22 mouse cellular contexts compared by ENCODE assay signal in genomic region chr2:33771388-33771787, GRCm38 (mm10).
DNase-seq lines count a peak whose midpoint lies in the region; ATAC-seq and TF ChIP-seq lines count a peak whose summit lies in the region.
"Had no signal": no experiment of that assay in that cellular context is flagged by ENCODE, and none has a peak within 500 bp of the region (broad histone marks: within the 10 kb centered on the region; RNA-seq: fewer than 3 reads in every experiment).

No protein-coding gene starts in this region.

- H3K9ac ChIP-seq in forebrain, embryonic 14.5 days (ENCODE audit: low read length) = no peak overlapping the region
- no peak overlapping the region for H3K9ac ChIP-seq in midbrain, embryonic 13.5 days (replicated peaks)
- no peak overlapping the region for H3K9ac ChIP-seq in midbrain, embryonic 15.5 days
- no peak overlapping the region for H3K9ac ChIP-seq in forebrain, postnatal 0 days
- H3K9ac ChIP-seq: heart, embryonic 12.5 days; heart, embryonic 15.5 days; hindbrain, embryonic 15.5 days had no signal

- H3K4me1 ChIP-seq in forebrain, embryonic 14.5 days (ENCODE audit: control insufficient read depth, insufficient read depth, low read length) = peaks cover 9% of the 10 kb centered on the region
- H3K4me1 ChIP-seq in forebrain, embryonic 10.5 days = peaks cover 37% of the 10 kb centered on the region
- H3K4me1 ChIP-seq in midbrain, embryonic 13.5 days (replicated peaks) = peaks cover 43% of the 10 kb centered on the region
- H3K4me1 ChIP-seq in midbrain, embryonic 15.5 days = peaks cover 28% of the 10 kb centered on the region
- peaks cover 7% of the 10 kb centered on the region for H3K4me1 ChIP-seq in forebrain, postnatal 0 days (ENCODE audit: insufficient read depth)

- H3K27me3 ChIP-seq in forebrain, embryonic 14.5 days (replicated peaks; ENCODE audit: control insufficient read depth, insufficient read depth, low read length) = no peaks in the 10 kb centered on the region
- H3K27me3 ChIP-seq in forebrain, embryonic 10.5 days (ENCODE audit: poor library complexity, severe bottlenecking) = no peaks in the 10 kb centered on the region
- H3K27me3 ChIP-seq in midbrain, embryonic 13.5 days = no peaks in the 10 kb centered on the region
- H3K27me3 ChIP-seq in midbrain, embryonic 15.5 days (replicated peaks) = no peaks in the 10 kb centered on the region
- no peaks in the 10 kb centered on the region for H3K27me3 ChIP-seq in forebrain, postnatal 0 days (ENCODE audit: insufficient read depth, low read length)
- H3K27me3 ChIP-seq: CH12.LX; heart, embryonic 12.5 days; heart, embryonic 15.5 days; hindbrain, embryonic 15.5 days had no signal

- no peak for TF ChIP-seq CTCF in forebrain, postnatal 0 days (IDR thresholded peaks at IDR 0.05; ENCODE audit: low read depth)

- DNase-seq in forebrain, embryonic 14.5 days (ENCODE audit: low spot score) = no peak
- DNase-seq in forebrain, embryonic 10.5 days (ENCODE audit: extremely low spot score, low spot score) = no peak
- peak; percentile 47 for DNase-seq in forebrain, postnatal 0 days
- DNase-seq in layer of hippocampus, adult 11-12 months (ENCODE audit: low spot score) = no peak
- DNase-seq: adrenal gland, adult 2 months; adrenal gland, postnatal 25 days; B cell, adult 2 months; cerebellum, adult 18-20 months; cerebellum, adult 9-10 months; cerebellum, postnatal 14 days; gastrocnemius, postnatal 25 days; heart, adult 18-20 months; heart, postnatal 10 days; heart, postnatal 36 days had no signal

- H3K9me3 ChIP-seq in forebrain, embryonic 14.5 days (replicated peaks; ENCODE audit: control insufficient read depth, low read length) = no peaks in the 10 kb centered on the region
- H3K9me3 ChIP-seq in forebrain, embryonic 10.5 days = no peaks in the 10 kb centered on the region
- H3K9me3 ChIP-seq in midbrain, embryonic 13.5 days = no peaks in the 10 kb centered on the region
- H3K9me3 ChIP-seq in midbrain, embryonic 15.5 days = no peaks in the 10 kb centered on the region
- H3K9me3 ChIP-seq in forebrain, postnatal 0 days (ENCODE audit: low read length) = no peaks in the 10 kb centered on the region
- H3K9me3 ChIP-seq: G1E; heart, embryonic 15.5 days; hindbrain, embryonic 15.5 days had no signal

- H3K36me3 ChIP-seq in forebrain, embryonic 14.5 days (ENCODE audit: control insufficient read depth, insufficient read depth, low read length) = peaks cover 14% of the 10 kb centered on the region
- peaks cover 11% of the 10 kb centered on the region for H3K36me3 ChIP-seq in forebrain, embryonic 10.5 days (replicated peaks)
- peaks cover 10% of the 10 kb centered on the region for H3K36me3 ChIP-seq in midbrain, embryonic 13.5 days
- H3K36me3 ChIP-seq in midbrain, embryonic 15.5 days (replicated peaks) = no peaks in the 10 kb centered on the region
- peaks cover 8% of the 10 kb centered on the region; the same call in 1 of the 2 replicates for H3K36me3 ChIP-seq in forebrain, postnatal 0 days (ENCODE audit: insufficient read depth)
- H3K36me3 ChIP-seq: heart, embryonic 15.5 days; hindbrain, embryonic 15.5 days had no signal

- peak; percentile 56 for ATAC-seq in forebrain, embryonic 14.5 days
- ATAC-seq in midbrain, embryonic 13.5 days = no peak
- no peak for ATAC-seq in midbrain, embryonic 15.5 days (replicated peaks)
- ATAC-seq in forebrain, postnatal 0 days = peak; percentile 68; the same call in 1 of the 2 replicates
- ATAC-seq: intestine, postnatal 0 days had no signal

- no peak overlapping the region for H3K4me2 ChIP-seq in forebrain, embryonic 14.5 days (ENCODE audit: low read length)
- H3K4me2 ChIP-seq in midbrain, embryonic 13.5 days (replicated peaks) = no peak overlapping the region
- H3K4me2 ChIP-seq in midbrain, embryonic 15.5 days = no peak overlapping the region
- H3K4me2 ChIP-seq in forebrain, postnatal 0 days (ENCODE audit: low read depth) = no peak overlapping the region
- H3K4me2 ChIP-seq: heart, embryonic 12.5 days; heart, embryonic 15.5 days; hindbrain, embryonic 15.5 days had no signal

- H3K4me3 ChIP-seq in forebrain, embryonic 14.5 days (ENCODE audit: low read depth, low read length) = no peak overlapping the region
- H3K4me3 ChIP-seq in forebrain, embryonic 10.5 days = no peak overlapping the region
- no peak overlapping the region for H3K4me3 ChIP-seq in midbrain, embryonic 13.5 days (replicated peaks)
- H3K4me3 ChIP-seq in midbrain, embryonic 15.5 days = no peak overlapping the region
- no peak overlapping the region for H3K4me3 ChIP-seq in forebrain, postnatal 0 days (ENCODE audit: low read depth, low read length)
- H3K4me3 ChIP-seq: heart, embryonic 12.5 days; heart, embryonic 15.5 days; hindbrain, embryonic 15.5 days had no signal

- no peak overlapping the region for H3K27ac ChIP-seq in forebrain, embryonic 14.5 days (ENCODE audit: low read depth, low read length)
- H3K27ac ChIP-seq in forebrain, embryonic 10.5 days = no peak overlapping the region
- H3K27ac ChIP-seq in midbrain, embryonic 13.5 days = peak overlapping the region; percentile 75; the same call in 1 of the 2 replicates
- H3K27ac ChIP-seq in midbrain, embryonic 15.5 days = no peak overlapping the region
- H3K27ac ChIP-seq in forebrain, postnatal 0 days (ENCODE audit: low read depth, low read length) = 0 out of 2 replicates have a peak overlapping the region, but pooled peaks have one; percentile 29
- H3K27ac ChIP-seq: heart, embryonic 15.5 days had no signal

- 29% methylated on average over 10 of the region's 10 CpGs for whole genome bisulfite sequencing in forebrain, embryonic 14.5 days
- 82% methylated on average over 10 of the region's 10 CpGs for WGBS in forebrain, embryonic 10.5 days
- 66% methylated on average over 10 of the region's 10 CpGs for WGBS in midbrain, embryonic 13.5 days
- WGBS in midbrain, embryonic 15.5 days = 54% methylated on average over 10 of the region's 10 CpGs
- 34% methylated on average over 10 of the region's 10 CpGs for WGBS in forebrain, postnatal 0 days

Comparison
In these comparisons a context has a peak if more than half of its experiments do, and no peak if none do; other contexts are left out.
1. H3K27ac ChIP-seq: peak in midbrain, embryonic 13.5 days (single experiment) and forebrain, postnatal 0 days (single experiment); none in forebrain, embryonic 14.5 days (single experiment), forebrain, embryonic 10.5 days (single experiment) and midbrain, embryonic 15.5 days (single experiment).
2. ATAC-seq: peak in forebrain, embryonic 14.5 days (single experiment) and forebrain, postnatal 0 days (single experiment); none in midbrain, embryonic 13.5 days (single experiment) and midbrain, embryonic 15.5 days (single experiment).